Mouse (Mus musculus) C2C12 (cell line): ENCODE measurements around the gene Ing1. TPM values are rescaled to one million over a fixed set of nuclear protein-coding genes. Genes with fewer than 3 reads are reported as not detected.
"Not testable (repeated sequence)": the region's sequence is repeated elsewhere in the genome, so short reads cannot be mapped to it uniquely, and the experiment has no call there.

Source experiments
- H3K27me3 ChIP-seq: one replicate; pipeline ENCODE4 v1.6.1; 2011; ENCODE audit not compliant: control insufficient read depth, insufficient read depth, insufficient read length
- H3K36me3 ChIP-seq: one replicate; pipeline ENCODE4 v1.6.1; 2011; ENCODE audit not compliant: control insufficient read depth, insufficient read depth
- H3K4me3 ChIP-seq: one replicate; pipeline ENCODE4 v1.5.1; 2011; ENCODE audit warnings: mild to moderate bottlenecking, control low read depth; ENCODE audit not compliant: poor library complexity, insufficient read depth, severe bottlenecking
- H3K79me2 ChIP-seq: one replicate; pipeline ENCODE4 v1.6.1; 2011; ENCODE audit not compliant: control insufficient read depth, insufficient read depth
- H3K79me3 ChIP-seq: one replicate; pipeline ENCODE4 v1.6.1; 2011; ENCODE audit warnings: low read depth, control low read depth
- H3ac ChIP-seq: one replicate; pipeline ENCODE3; 2011; ENCODE audit warnings: low read depth; ENCODE audit not compliant: control insufficient read depth, insufficient read length
- CEBPB ChIP-seq: IDR thresholded peaks from one replicate; pipeline ENCODE4 v1.6.1; 2011; ENCODE audit warnings: low read depth, mild to moderate bottlenecking, control low read depth, moderate library complexity
- CTCF ChIP-seq: IDR thresholded peaks from one replicate; pipeline ENCODE4 v1.5.1; 2011; ENCODE audit not compliant: control insufficient read depth, insufficient read depth, insufficient read length
- FOSL1 ChIP-seq: IDR thresholded peaks from one replicate; pipeline ENCODE4 v1.8.0; 2011; ENCODE audit warnings: mild to moderate bottlenecking, low read length; ENCODE audit not compliant: poor library complexity, insufficient read depth, severe bottlenecking
- MAX ChIP-seq: IDR thresholded peaks from one replicate; pipeline ENCODE4 v1.6.1; 2011; ENCODE audit warnings: mild to moderate bottlenecking, control low read depth
- MYOD1 ChIP-seq: IDR thresholded peaks from one replicate; pipeline ENCODE4 v1.6.1; 2011; ENCODE audit warnings: low read depth; ENCODE audit not compliant: control insufficient read depth, insufficient read length
- MYOG ChIP-seq: IDR thresholded peaks from one replicate; pipeline ENCODE4 v1.6.1; 2011; ENCODE audit not compliant: control insufficient read depth, insufficient read length; ENCODE audit errors: extremely low read depth
- USF1 ChIP-seq: IDR thresholded peaks from one replicate; pipeline ENCODE4 v1.6.1; 2011; ENCODE audit warnings: low read depth, mild to moderate bottlenecking, control low read depth, moderate library complexity
- polyA plus RNA-seq: library from polyadenylated mRNA; unstranded; fragments of >200 nt; fragmentation: generic; extraction: Trizol; gene quantifications from one replicate; pipeline ENCODE4 v1.2.1, GENCODE M21; 2012; ENCODE audit warnings: missing spikeins

Ing1 gene
- polyA plus RNA-seq, 1 experiment = 22.3 TPM

DNA sequence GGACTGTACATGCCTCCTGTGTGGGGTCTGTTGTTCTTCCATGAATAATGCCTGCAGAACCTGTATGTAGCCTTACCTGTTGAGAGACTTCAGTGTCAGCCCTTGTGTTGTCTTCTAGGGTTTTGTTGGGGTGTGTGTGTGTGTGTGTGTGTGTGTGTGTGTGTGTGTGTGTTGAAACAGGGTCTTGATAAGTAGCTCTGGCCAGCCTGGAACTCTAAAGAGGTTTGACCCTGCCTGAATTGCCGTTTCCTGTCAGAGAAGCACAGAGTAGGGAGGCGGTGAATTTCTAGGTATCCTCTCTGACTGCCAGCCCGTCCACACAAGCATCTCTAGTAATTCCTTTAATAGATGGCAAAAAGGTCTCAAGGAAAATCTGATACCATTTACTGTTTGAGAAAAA, 4.1 kb downstream of the Ing1 start:
- Histone ChIP-seq H3K4me3 (no peak overlapping the region), H3K36me3 (peaks cover 25% of the 10 kb centered on the region), H3K79me3 (peaks cover 43% of the 10 kb centered on the region), H3ac (no peak overlapping the region), H3K79me2 (peaks cover 72% of the 10 kb centered on the region), H3K27me3 (no peaks in the 10 kb centered on the region)
- TF ChIP-seq MAX = no peak

DNA sequence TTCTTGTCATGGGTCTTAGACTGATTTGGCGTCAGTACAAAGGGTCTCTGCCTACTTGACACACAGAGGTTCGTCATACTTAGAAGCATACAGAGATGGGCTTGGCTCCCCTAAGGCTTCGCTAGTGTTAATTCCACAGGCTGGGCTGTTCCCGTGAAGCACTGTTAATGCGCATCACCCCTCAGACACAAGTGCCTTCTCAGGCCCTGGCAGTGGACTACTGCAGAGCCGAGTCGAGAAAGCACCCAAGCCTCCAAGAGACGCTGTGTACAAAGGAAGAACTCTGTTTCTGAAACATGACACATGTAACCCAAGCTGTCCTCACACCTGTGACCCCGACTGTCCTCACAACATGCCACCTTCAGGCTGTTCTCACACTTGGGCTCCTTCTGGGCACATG, 4.8 kb downstream of the Ing1 start:
- H3K36me3 ChIP-seq = peaks cover 25% of the 10 kb centered on the region
- H3K27me3 ChIP-seq = no peaks in the 10 kb centered on the region
- no peak overlapping the region for H3ac ChIP-seq
- TF ChIP-seq MYOD1 (no peak), USF1 (no peak), FOSL1 (no peak), CTCF (no peak), MAX (no peak), CEBPB (no peak), MYOG (no peak)
- H3K79me3 ChIP-seq = peaks cover 43% of the 10 kb centered on the region
- H3K79me2 ChIP-seq = peaks cover 76% of the 10 kb centered on the region
- H3K4me3 ChIP-seq = no peak overlapping the region

DNA sequence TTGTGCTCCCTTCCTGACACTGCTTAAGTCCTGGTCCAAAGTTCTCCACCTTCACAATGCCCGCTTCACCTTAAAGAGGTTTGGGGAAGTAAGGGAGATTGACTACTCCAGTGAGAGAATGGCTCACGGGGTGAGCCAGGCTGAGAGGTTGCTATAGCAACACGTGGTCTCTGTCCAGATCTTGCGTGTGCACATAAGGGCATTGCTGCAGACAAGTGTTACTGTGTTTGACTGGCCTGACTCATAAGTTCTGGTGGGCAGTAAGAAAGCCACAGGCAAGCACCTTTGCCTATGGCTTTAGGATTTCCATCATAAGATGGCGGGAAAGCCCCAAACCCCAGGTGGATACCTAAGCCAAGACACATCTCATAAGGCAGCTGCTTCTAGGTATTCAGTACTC, 8.9 kb downstream of the Ing1 start:
- Histone ChIP-seq H3K4me3 (no peak overlapping the region), H3K27me3 (no peaks in the 10 kb centered on the region), H3K36me3 (peaks cover 25% of the 10 kb centered on the region), H3K79me2 (peaks cover 53% of the 10 kb centered on the region), H3K79me3 (peaks cover 31% of the 10 kb centered on the region), H3ac (no peak overlapping the region)
- TF ChIP-seq USF1 (no peak), MYOG (no peak), MAX (no peak), FOSL1 (no peak), CEBPB (no peak), CTCF (no peak), MYOD1 (no peak)

DNA sequence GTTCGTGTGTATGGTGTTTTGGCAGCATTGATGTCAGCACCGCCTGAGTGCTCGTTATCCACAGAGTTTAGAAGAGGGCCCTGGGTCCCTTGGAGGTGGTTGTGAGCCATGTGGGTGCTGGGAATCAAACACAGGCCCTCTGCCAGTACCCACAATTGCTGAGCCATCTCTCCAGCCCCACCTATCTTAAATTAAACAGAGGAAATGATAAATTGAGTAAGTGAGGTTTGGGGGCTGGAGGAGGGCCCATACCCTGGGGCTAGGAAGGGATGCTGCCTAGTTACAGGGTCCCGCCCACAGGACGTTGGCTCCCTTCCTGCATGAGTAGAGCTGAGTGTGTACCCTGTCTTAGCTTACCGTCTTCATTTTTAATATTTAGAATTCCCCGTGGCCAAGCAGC, 9.3 kb downstream of the Ing1 start:
- H3K4me3 ChIP-seq = no peak overlapping the region
- H3K27me3 ChIP-seq = no peaks in the 10 kb centered on the region
- H3K79me3 ChIP-seq = peaks cover 26% of the 10 kb centered on the region
- no peak for TF ChIP-seq CEBPB
- no peak for TF ChIP-seq CTCF
- no peak for TF ChIP-seq MYOG
- TF ChIP-seq MYOD1 = no peak
- TF ChIP-seq FOSL1 = no peak
- TF ChIP-seq USF1 = no peak
- TF ChIP-seq MAX = no peak
- H3K79me2 ChIP-seq = peaks cover 48% of the 10 kb centered on the region
- H3ac ChIP-seq = no peak overlapping the region
- H3K36me3 ChIP-seq = peaks cover 25% of the 10 kb centered on the region

DNA sequence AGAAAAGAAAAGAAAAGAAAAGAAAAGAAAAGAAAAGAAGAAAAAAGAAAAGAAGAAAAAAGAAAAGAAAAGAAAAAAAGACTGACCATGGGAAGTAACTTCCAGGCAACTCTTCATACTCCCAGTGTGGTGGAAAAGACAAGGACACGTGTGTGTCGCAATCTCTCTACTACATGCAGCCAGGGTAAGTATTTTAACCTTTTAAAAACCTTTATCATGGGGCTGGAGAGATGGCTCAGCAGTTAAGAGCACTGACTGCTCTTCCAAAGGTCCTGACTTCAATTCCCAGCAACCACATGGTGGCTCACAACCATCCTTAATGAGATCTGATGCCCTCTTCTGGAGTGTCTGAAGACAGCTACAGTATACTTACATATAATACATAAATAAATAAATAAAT, 12.8 kb downstream of the Ing1 start:
- H3K79me2 ChIP-seq = peaks cover 17% of the 10 kb centered on the region
- not testable (repeated sequence) for H3ac ChIP-seq, H3K36me3 ChIP-seq, H3K4me3 ChIP-seq, H3K27me3 ChIP-seq, H3K79me3 ChIP-seq

DNA sequence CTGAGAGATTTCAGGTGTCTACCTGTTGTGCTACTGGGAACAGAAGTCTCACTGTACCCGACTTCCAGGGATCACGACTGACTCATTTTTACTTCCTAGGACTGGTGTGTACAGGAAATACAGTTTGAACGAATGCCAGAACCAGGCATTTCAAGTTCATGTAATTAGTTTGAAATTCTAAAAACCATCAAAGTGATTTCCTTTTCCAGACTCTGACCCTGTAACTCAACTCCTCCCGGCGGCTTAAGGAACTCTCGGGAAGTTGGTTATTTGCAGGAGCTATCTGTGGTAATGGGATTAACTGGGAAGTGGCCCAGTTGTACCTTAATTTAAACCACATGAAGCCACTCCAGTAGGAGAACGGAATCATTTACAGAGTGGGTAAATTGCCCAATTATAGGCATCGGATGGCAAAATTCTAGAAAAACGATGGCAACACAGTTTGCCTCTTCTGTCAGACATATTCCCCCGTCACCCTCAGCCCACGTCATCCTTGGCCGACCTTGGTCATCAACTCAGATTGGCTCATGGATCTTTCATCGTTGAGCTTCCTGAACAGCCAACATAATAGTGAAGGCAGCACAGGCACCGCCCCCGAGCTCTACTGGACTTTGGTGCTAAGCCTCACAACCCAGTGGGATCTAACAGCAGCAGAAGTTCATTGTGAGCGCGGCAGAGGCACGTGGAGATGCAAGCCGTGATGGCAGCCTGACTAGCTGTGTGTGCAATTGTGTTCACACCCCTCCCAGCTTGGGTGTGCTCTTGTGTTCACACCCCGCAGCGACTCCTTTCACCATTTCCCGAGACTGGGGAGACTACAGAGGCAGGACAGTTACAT, 14.1 kb downstream of the Ing1 start:
- Histone ChIP-seq H3K79me2 (peaks cover 4% of the 10 kb centered on the region), H3K36me3 (no peaks in the 10 kb centered on the region), H3K27me3 (no peaks in the 10 kb centered on the region), H3K79me3 (peaks cover under 1% of the 10 kb centered on the region), H3K4me3 (no peak overlapping the region), H3ac (no peak overlapping the region)
- no peak for TF ChIP-seq CEBPB
- no peak for TF ChIP-seq USF1
- no peak for TF ChIP-seq FOSL1
- TF ChIP-seq CTCF = no peak
- no peak for TF ChIP-seq MYOD1
- TF ChIP-seq MAX = no peak
